Mouse (Mus musculus) limb, embryonic 12.5 days (tissue): Measurements from ENCODE around the gene Mex3b. TPM values are rescaled to one million over a fixed set of nuclear protein-coding genes. Genes with fewer than 3 reads are reported as not detected.

ENCODE experiments used
- ATAC-seq: fragments of 200-750 bp; cut with Nextera tagmentation; 2 replicates; pipeline ENCODE4 v1.8.0; 2017; ENCODE audit warnings: low read depth, moderate TSS enrichment; ENCODE audit not compliant: insufficient number of reproducible peaks, insufficient read depth, low FRiP score, low TSS enrichment
- H3K27ac ChIP-seq: fragments of 300-500 bp; sonication (generic); 2 replicates; pipeline ENCODE4 v1.5.1; 2016; ENCODE audit warnings: mild to moderate bottlenecking, moderate library complexity
- H3K27me3 ChIP-seq: fragments of 300-500 bp; sonication (generic); 2 replicates; pipeline ENCODE4 v1.6.1; 2016; ENCODE audit warnings: mild to moderate bottlenecking, moderate library complexity
- H3K36me3 ChIP-seq: fragments of 300-500 bp; sonication (generic); 2 replicates; pipeline ENCODE4 v1.6.1; 2016; ENCODE audit warnings: mild to moderate bottlenecking, moderate library complexity
- H3K4me1 ChIP-seq: fragments of 300-500 bp; sonication (generic); replicated peaks from 2 replicates; pipeline ENCODE4 v1.6.1; 2016
- H3K4me2 ChIP-seq: fragments of 300-500 bp; sonication (generic); 2 replicates; pipeline ENCODE4 v1.6.1; 2016; ENCODE audit warnings: mild to moderate bottlenecking, moderate library complexity
- H3K4me3 ChIP-seq: fragments of 300-500 bp; sonication (generic); replicated peaks from 2 replicates; pipeline ENCODE4 v1.5.1; 2016; ENCODE audit warnings: mild to moderate bottlenecking
- H3K9ac ChIP-seq: fragments of 300-500 bp; sonication (generic); replicated peaks from 2 replicates; pipeline ENCODE4 v1.6.1; 2016; ENCODE audit warnings: mild to moderate bottlenecking, moderate library complexity
- H3K9me3 ChIP-seq: fragments of 300-500 bp; sonication (generic); 2 replicates; pipeline ENCODE4 v1.6.1; 2016; ENCODE audit warnings: mild to moderate bottlenecking, moderate library complexity
- WGBS: fragments of 180-500 bp; shearing (Covaris S2); methylation state at CpG from one replicate; pipeline ENCODE4 v1.1.7; 2016; 5-methylcytosine and 5-hydroxymethylcytosine counted together
- polyA plus RNA-seq: library from polyadenylated mRNA; unstranded; fragments of >200 nt; fragmentation: Nextera tagmentation; extraction: Ambion mirVana; gene quantifications from 2 replicates; pipeline ENCODE4 v1.2.1, GENCODE M21; 2016

The Mex3b gene
- polyA plus RNA-seq, 1 experiment from 2014 or later: 48.4 TPM

- H3K27ac ChIP-seq: no peak overlapping the region
- no peak overlapping the region for H3K9ac ChIP-seq
- H3K27me3 ChIP-seq: no peaks in the 10 kb centered on the region
- H3K4me1 ChIP-seq: peaks cover 23% of the 10 kb centered on the region
- ATAC-seq: no peak
- H3K9me3 ChIP-seq: no peaks in the 10 kb centered on the region
- no peak overlapping the region for H3K4me2 ChIP-seq
- H3K4me3 ChIP-seq: no peak overlapping the region
- WGBS: 87% methylated on average over 3 of the region's 3 CpGs
- H3K36me3 ChIP-seq: no peaks in the 10 kb centered on the region
These were observed 16.4 kb upstream of the Mex3b start for GRCm38 (mm10) chr7:82850756-82851155.

- Histone ChIP-seq H3K27ac (no peak overlapping the region), H3K9me3 (no peaks in the 10 kb centered on the region), H3K9ac (no peak overlapping the region), H3K4me3 (no peak overlapping the region), H3K27me3 (no peaks in the 10 kb centered on the region), H3K4me2 (no peak overlapping the region), H3K4me1 (peaks cover 23% of the 10 kb centered on the region), H3K36me3 (no peaks in the 10 kb centered on the region)
- WGBS: 90% methylated on average over 4 of the region's 4 CpGs
- no peak for ATAC-seq
These were observed 15.5 kb upstream of the Mex3b start for GRCm38 (mm10) chr7:82851670-82852069.

GRCm38 (mm10) chr7:82854195-82854766, 12.9 kb upstream of the Mex3b start:
- ATAC-seq: peak; percentile 59
- Histone ChIP-seq H3K4me3 (no peak overlapping the region), H3K4me1 (peaks cover 23% of the 10 kb centered on the region), H3K27ac (peak overlapping the region; percentile 78), H3K9me3 (no peaks in the 10 kb centered on the region), H3K36me3 (no peaks in the 10 kb centered on the region), H3K9ac (no peak overlapping the region), H3K4me2 (no peak overlapping the region), H3K27me3 (no peaks in the 10 kb centered on the region)
- 20% methylated on average over 3 of the region's 3 CpGs for WGBS

- H3K9ac ChIP-seq: no peak overlapping the region
- H3K36me3 ChIP-seq: no peaks in the 10 kb centered on the region
- ATAC-seq: no peak
- no peak overlapping the region for H3K4me3 ChIP-seq
- 74% methylated on average over 4 of the region's 4 CpGs for WGBS
- H3K27ac ChIP-seq: no peak overlapping the region
- no peaks in the 10 kb centered on the region for H3K27me3 ChIP-seq
- H3K4me1 ChIP-seq: peaks cover 15% of the 10 kb centered on the region
- no peaks in the 10 kb centered on the region for H3K9me3 ChIP-seq
- no peak overlapping the region for H3K4me2 ChIP-seq
These were observed 8.5 kb upstream of the Mex3b start for GRCm38 (mm10) chr7:82858611-82859010.

GRCm38 (mm10) chr7:82860626-82861025, 6.5 kb upstream of the Mex3b start:
- H3K4me2 ChIP-seq: no peak overlapping the region
- H3K4me3 ChIP-seq: no peak overlapping the region
- H3K27me3 ChIP-seq: no peaks in the 10 kb centered on the region
- H3K27ac ChIP-seq: no peak overlapping the region
- no peaks in the 10 kb centered on the region for H3K9me3 ChIP-seq
- peaks cover 18% of the 10 kb centered on the region for H3K4me1 ChIP-seq
- H3K9ac ChIP-seq: no peak overlapping the region
- WGBS: 78% methylated on average over 2 of the region's 2 CpGs
- no peak for ATAC-seq
- no peaks in the 10 kb centered on the region for H3K36me3 ChIP-seq

GRCm38 (mm10) chr7:82863341-82863740, 3.8 kb upstream of the Mex3b start:
- H3K36me3 ChIP-seq: no peaks in the 10 kb centered on the region
- no peak overlapping the region for H3K4me2 ChIP-seq
- WGBS: 47% methylated on average over 6 of the region's 6 CpGs
- no peaks in the 10 kb centered on the region for H3K27me3 ChIP-seq
- ATAC-seq: no peak
- H3K27ac ChIP-seq: peak overlapping the region; percentile 66; the same call in 1 of the 2 replicates
- H3K4me1 ChIP-seq: peaks cover 18% of the 10 kb centered on the region
- no peaks in the 10 kb centered on the region for H3K9me3 ChIP-seq
- H3K9ac ChIP-seq: no peak overlapping the region
- no peak overlapping the region for H3K4me3 ChIP-seq

GRCm38 (mm10) chr7:82864260-82864990, 2.7 kb upstream of the Mex3b start:
- Histone ChIP-seq H3K27ac (peak overlapping the region; percentile 100), H3K9ac (no peak overlapping the region), H3K4me1 (peaks cover 18% of the 10 kb centered on the region), H3K36me3 (peaks cover 8% of the 10 kb centered on the region), H3K27me3 (no peaks in the 10 kb centered on the region), H3K4me3 (peak overlapping the region; percentile 100), H3K9me3 (no peaks in the 10 kb centered on the region), H3K4me2 (peak overlapping the region; percentile 72)
- ATAC-seq: no peak
- WGBS: 52% methylated on average over 8 of the region's 8 CpGs

GRCm38 (mm10) chr7:82864991-82865771, 2.0 kb upstream of the Mex3b start:
- WGBS: 1% methylated on average over 22 of the region's 22 CpGs
- Histone ChIP-seq H3K4me2 (peak overlapping the region; percentile 72), H3K4me3 (peak overlapping the region; percentile 100), H3K4me1 (peaks cover 24% of the 10 kb centered on the region), H3K27ac (peak overlapping the region; percentile 100), H3K9me3 (no peaks in the 10 kb centered on the region), H3K27me3 (no peaks in the 10 kb centered on the region), H3K9ac (peak overlapping the region; percentile 80), H3K36me3 (peaks cover 16% of the 10 kb centered on the region)
- no peak for ATAC-seq

- peaks cover 19% of the 10 kb centered on the region for H3K36me3 ChIP-seq
- WGBS: under 1% methylated on average over 56 of the region's 70 CpGs
- no peaks in the 10 kb centered on the region for H3K27me3 ChIP-seq
- peaks cover 27% of the 10 kb centered on the region for H3K4me1 ChIP-seq
- peak overlapping the region; percentile 100 for H3K9ac ChIP-seq
- H3K4me3 ChIP-seq: peak overlapping the region; percentile 100
- H3K9me3 ChIP-seq: no peaks in the 10 kb centered on the region
- H3K4me2 ChIP-seq: peak overlapping the region; percentile 72
- ATAC-seq: peak; percentile 94
- H3K27ac ChIP-seq: peak overlapping the region; percentile 100
These were observed 1.2 kb upstream of the Mex3b start for GRCm38 (mm10) chr7:82865834-82866485.

- Histone ChIP-seq H3K9me3 (no peaks in the 10 kb centered on the region), H3K9ac (peak overlapping the region; percentile 100), H3K27ac (peak overlapping the region; percentile 100), H3K36me3 (peaks cover 21% of the 10 kb centered on the region), H3K4me2 (peak overlapping the region; percentile 72), H3K4me1 (peaks cover 28% of the 10 kb centered on the region), H3K4me3 (peak overlapping the region; percentile 100), H3K27me3 (no peaks in the 10 kb centered on the region)
- peak; percentile 87 for ATAC-seq
- under 1% methylated on average over 59 of the region's 68 CpGs for WGBS
These were observed 455 bp upstream of the Mex3b start for GRCm38 (mm10) chr7:82866486-82867270.
